Mouse (Mus musculus) retina, postnatal 1 day (tissue): ENCODE measurements around the gene Ypel3.
"Not testable (repeated sequence)": the region's sequence is repeated elsewhere in the genome, so short reads cannot be mapped to it uniquely, and the experiment has no call there.

Experiments
- DNase-seq: peaks from one replicate; pipeline ENCODE4 v3.0.0-alpha.2; 2012

Ypel3 gene

DNA sequence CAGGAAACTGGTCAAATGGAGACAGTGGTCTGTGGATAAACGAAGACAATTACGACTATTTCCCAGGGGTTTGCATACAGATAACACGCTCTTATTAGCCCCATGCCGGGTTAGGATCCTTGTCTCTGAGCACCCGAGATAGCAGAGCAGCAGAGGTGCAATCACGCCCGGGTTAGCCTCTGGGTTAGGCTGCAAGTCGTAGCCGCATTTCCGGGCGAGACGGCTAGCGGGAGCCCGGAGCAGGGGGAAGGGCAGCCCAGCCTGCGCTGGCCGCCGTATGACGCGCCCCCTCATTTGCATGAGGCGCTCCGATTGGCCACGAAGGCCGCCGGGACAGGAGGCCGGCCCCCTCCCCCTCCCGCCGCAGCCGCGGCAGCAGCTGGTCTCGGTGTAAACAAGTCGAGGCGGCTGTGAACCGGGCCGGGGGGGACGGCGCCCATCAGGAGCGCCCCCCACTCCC, at the start of gene Ypel3:
Gene Ypel3, plus strand, starts transcription at position 358 of the 460 bp plus-strand sequence.
- peak; percentile 96 for DNase-seq

- DNase-seq = not testable (repeated sequence)
Measured at GRCm38 (mm10) chr7:126730256-126730789, 46.4 kb upstream of the Ypel3 start.

GRCm38 (mm10) chr7:126736122-126736521, 40.6 kb upstream of the Ypel3 start:
- DNase-seq = no peak

- DNase-seq = no peak
Measured at GRCm38 (mm10) chr7:126739551-126739950, 37.2 kb upstream of the Ypel3 start.

- peak; percentile 37 for DNase-seq
Measured at GRCm38 (mm10) chr7:126740132-126740735, 36.5 kb upstream of the Ypel3 start.

- no peak for DNase-seq
Measured at GRCm38 (mm10) chr7:126740977-126741376, 35.8 kb upstream of the Ypel3 start.

DNA sequence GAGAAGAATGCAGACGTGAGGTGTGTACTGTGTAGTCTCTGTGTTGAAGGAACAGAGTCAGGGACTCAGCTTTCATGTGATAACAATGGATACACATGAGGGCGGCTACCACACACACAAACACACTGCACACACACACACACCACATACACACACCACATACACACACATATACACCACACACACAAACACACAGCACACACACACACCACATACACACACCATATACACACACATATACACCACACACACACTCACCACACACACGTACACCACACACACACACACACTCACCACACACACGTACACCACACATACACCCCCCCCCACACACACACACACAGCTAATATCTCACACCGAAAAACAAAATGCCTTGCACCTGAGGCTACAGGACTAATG, 35.3 kb upstream of the Ypel3 start:
- no peak for DNase-seq

DNA sequence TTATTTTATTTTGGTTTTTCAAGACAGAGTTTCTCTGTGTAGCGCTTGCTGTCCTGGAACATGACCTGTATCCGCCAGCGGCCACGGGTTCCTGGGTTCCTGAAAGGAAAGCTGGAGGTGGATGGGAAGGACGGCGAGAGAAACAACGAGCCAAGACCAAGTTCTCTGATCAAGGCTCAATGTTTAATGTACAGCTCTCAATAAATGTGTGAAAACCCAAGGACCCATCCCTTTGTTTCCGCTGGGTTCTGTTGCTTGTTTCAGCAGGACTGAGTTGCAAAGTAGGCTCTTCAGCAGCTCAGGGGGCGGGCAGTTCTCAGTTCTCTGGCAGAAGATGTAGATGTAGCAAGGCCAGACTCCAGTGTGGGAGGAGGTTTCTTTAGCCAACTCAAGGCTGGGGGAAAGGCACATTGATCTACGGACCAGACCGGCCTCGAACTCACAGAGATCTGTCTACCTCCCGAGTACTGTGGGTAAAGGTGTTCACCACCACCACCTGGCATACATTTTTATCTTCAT, 34.7 kb upstream of the Ypel3 start:
- DNase-seq = no peak

- no peak for DNase-seq
Measured at GRCm38 (mm10) chr7:126746066-126746465, 30.7 kb upstream of the Ypel3 start.

DNA sequence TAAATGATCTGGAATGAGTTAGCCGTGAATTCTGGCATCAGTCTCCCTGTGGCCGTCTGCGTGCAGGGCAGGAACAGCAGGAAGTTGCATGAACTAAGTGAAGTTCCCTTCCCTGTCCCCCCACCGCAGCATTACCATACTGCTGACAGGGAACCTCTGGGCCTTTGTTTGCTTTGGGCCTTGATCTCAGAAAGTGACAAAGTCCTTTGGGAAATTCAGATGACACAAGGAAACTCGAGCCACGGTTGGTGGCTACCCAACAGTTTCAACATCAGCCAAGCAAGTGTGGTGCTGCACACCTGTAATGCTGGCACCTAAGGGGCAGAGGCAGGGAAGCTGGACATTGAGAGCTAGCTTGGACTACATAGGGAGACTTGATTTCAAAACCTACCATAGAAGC, 30.0 kb upstream of the Ypel3 start:
- DNase-seq = no peak

- no peak for DNase-seq
Measured at GRCm38 (mm10) chr7:126748824-126749223, 27.9 kb upstream of the Ypel3 start.

- no peak for DNase-seq
Measured at GRCm38 (mm10) chr7:126749582-126750343, 27.0 kb upstream of the Ypel3 start.

DNA sequence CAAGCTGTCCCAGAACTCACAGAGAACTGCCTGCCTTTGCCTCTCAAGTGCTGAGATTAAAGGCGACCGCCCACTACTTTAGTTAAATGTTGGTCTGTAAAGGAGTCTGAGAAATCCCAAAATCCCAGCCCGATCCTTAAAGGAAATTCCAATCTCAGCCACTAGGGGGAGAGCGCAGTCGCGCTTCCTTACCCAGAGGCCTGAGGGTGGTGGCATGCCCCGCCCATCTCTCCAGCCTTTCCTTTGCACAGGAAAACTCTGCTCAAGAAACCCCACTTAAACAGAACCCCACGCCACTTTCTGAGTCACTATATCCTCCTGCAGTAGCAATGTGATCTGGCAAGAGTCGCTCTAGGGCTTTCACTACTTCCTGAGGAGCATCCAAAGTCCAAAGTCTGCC, 21.9 kb upstream of the Ypel3 start:
- peak; percentile 88 for DNase-seq

DNA sequence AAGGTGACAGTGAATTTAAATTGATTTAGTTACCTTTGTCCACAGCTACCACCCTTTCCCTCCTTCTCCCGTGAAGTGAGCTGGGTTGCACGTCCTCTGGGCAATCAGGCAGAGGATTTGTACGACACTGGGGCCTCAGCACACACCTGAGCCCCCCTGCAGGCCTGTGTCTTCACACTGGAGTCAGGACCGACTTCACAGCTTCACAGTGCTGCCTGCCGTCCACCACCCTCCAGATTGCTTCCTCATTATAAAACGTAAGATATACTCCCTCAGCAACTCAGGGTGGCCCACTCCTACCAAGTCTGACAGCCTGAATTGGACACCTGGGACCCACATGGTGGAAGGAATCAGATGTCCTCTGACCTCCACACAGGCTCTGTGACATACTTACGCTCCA, 18.2 kb upstream of the Ypel3 start:
- DNase-seq = no peak

DNA sequence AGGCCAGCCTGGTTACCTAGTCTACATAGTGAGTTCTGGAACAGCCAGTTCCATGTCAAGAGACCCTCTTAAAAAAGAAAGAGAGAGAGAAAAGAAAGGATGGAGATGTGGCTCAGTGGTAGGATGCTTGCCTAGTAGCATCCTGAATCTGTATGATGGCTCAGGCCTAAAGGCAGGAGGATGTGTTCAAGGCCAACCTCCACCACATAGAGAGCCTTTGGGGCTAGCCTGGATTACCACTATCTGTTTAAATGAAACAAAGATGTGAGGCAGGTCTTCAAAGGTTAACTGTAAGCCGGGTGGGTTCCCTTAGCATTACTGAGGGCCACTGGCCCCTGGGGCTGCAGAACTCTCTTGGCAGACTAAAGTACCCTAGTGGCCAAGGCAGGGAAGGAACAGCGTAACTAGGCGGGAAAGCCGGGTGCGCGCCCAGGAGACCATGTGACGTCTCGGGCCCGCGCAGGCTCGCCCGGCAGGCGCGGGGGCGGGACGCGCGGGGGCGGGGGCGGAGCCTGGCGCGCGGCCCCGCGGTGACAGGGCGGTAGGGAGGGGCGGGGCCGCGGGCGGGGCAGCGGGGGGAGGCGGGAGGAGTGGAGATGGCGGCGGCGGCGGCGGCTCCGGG, 17.6 kb upstream of the Ypel3 start, which contains the start of gene Mapk3:
Gene Mapk3, plus strand, starts transcription at position 552 of the 622 bp plus-strand sequence.
- DNase-seq = peak; percentile 96

DNA sequence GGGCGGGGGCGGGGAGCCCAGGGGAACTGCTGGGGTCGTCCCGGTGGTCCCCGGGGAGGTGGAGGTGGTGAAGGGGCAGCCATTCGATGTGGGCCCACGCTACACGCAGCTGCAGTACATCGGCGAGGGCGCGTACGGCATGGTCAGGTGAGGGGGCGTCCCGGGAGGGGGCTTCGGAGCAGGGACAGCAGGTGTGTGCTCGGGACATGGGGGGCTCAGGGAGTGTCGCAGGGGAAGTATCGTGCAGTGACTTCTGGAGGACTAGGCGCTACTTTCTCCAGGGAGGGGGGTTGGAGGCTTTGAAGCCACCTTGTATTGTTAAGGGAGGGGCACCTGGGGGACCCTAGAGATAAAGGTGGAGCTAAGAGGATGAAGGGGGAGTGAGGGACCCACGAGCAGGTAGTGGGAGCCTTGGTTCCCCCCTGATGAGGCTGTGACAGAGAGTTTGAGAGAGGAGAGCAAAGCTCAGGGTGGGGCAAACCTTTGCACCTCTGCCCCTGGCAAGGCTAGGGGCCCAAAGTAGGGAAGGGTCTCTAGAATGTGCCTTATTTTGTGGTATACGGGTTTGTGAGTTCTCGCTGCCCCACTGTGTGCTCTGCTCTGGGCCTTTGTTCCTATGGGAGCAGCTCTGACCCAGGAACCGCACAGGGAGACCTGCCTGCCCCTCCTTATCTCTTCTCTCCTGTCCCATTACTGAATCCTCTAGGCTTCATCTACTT, 16.9 kb upstream of the Ypel3 start:
- DNase-seq = no peak

- DNase-seq = peak; percentile 56
Measured at GRCm38 (mm10) chr7:126760391-126760802, 16.4 kb upstream of the Ypel3 start.

DNA sequence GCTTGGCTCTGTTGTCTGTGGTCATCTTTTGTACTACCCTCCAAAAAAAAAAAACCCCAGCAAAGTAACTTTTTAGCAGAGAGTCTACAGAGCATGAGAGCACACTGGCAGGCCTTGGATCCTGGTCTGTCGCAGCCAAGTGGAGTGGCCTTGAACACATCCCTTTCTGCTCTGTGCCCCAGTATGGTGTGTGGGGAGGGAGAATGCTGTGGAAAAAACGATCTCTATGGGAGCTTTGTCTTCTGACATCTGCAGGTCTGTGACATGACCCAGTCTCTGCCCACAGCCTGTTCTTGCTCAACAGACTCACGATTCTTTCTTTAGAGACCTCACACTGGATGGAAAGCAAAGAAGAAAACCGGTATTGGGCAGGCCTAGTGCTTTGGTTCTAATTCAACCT, 15.8 kb upstream of the Ypel3 start:
- DNase-seq = no peak

DNA sequence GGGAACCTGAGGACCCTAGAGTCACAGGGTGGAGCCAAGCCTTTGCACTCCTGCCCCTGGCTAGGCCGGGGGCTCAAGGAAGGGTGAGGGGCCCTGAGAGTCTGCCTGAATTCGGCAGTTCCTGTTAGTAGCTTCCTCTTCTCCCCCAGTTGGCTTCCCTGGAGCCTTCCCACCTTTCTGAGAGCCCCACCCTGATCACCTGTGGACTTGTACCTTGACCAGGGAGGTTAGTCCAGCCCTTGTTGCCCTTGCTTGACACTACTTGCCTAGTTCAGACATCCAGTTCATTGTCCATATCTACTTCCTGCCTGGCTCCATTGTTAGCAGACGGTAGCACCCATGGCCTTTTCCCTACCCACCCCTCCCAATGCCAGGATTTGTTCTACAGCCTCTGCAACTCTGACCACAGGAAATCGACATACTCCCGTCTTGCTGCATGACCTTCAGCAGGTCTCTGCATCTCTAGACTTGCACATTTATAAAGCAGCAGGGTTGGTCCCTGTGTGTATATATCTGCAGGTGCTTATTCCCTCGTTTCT, 15.2 kb upstream of the Ypel3 start:
- DNase-seq = no peak

DNA sequence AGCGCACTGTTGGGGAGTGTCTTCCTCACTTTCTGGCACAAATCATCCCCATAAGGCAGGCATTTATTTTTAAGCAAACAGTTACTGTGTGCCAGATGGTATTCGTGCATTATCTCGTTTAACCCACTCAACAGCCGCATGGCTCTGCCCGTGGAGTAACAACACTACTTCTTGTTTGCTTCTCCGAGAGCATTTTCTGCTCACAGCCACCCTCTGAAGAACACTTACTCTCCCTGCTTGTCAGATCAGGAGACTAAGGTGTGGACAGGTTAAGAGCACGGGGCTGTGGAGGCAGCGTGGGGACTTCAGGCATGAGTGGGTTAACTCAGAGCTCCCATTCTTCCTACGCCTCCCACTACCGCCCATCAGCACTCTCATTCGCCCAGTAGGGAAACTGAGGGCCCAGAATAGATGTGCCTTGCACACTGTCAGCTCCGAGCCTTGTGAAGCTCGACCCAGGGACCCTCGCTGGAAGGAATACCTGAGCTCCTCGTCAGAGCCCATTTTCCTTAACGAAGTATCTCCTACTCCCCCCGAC, 14.2 kb upstream of the Ypel3 start:
- no peak for DNase-seq

DNA sequence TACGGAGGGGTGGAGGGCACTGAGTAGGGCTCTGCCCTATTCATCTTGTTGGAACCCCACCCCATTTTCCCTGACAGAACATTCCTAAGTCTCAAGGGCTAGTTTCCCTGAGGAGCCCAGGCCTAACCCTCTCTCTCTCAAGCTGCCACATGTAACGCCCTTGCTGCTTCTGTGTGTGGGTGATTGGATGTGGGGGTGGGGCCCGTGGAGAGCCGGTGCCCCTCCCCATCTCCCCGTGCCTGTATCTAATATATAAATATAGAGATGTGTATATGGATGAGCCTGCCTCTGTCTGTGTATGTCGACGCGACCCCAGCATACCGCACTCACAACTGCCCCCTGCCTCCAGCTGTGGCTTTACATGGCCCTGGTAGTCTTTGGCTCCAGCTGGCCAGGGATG, 11.2 kb upstream of the Ypel3 start:
- no peak for DNase-seq

- no peak for DNase-seq
Measured at GRCm38 (mm10) chr7:126766201-126766600, 10.6 kb upstream of the Ypel3 start, which contains the start of gene Gdpd3. Gene Gdpd3 (plus strand): TSS chr7:126766334.
